Mouse (Mus musculus) heart, embryonic 13.5 days (tissue): ENCODE measurements around the gene Ccdc162. TPM values are rescaled to one million over a fixed set of nuclear protein-coding genes. Genes with fewer than 3 reads are reported as not detected.
A peak's percentile ranks its signal among the peaks of the same experiment; 100 is the strongest.

ENCODE experiments used
- ATAC-seq: fragments of 200-750 bp; cut with Nextera tagmentation; 2 replicates; pipeline ENCODE4 v1.8.0; 2017; ENCODE audit warnings: moderate TSS enrichment; ENCODE audit not compliant: insufficient number of reproducible peaks, low FRiP score, low TSS enrichment; ENCODE audit errors: extremely low read depth
- H3K27ac ChIP-seq: fragments of 300-500 bp; sonication (generic); replicated peaks from 2 replicates; pipeline ENCODE4 v1.5.1; 2015; ENCODE audit warnings: moderate library complexity, mild to moderate bottlenecking, inconsistent platforms
- H3K27me3 ChIP-seq: fragments of 300-500 bp; sonication (generic); replicated peaks from 2 replicates; pipeline ENCODE4 v1.6.1; 2015; ENCODE audit warnings: mild to moderate bottlenecking, inconsistent platforms
- H3K36me3 ChIP-seq: fragments of 300-500 bp; sonication (generic); 2 replicates; pipeline ENCODE4 v1.6.1; 2015; ENCODE audit warnings: mild to moderate bottlenecking, inconsistent platforms
- H3K4me1 ChIP-seq: fragments of 300-500 bp; sonication (generic); 2 replicates; pipeline ENCODE4 v1.6.1; 2015; ENCODE audit warnings: inconsistent platforms
- H3K4me2 ChIP-seq: fragments of 300-500 bp; sonication (generic); 2 replicates; pipeline ENCODE4 v1.6.1; 2015; ENCODE audit warnings: inconsistent platforms, mild to moderate bottlenecking, moderate library complexity
- H3K4me3 ChIP-seq: fragments of 300-500 bp; sonication (generic); 2 replicates; pipeline ENCODE4 v1.5.1; 2015; ENCODE audit warnings: moderate library complexity, mild to moderate bottlenecking, inconsistent platforms
- H3K9ac ChIP-seq: fragments of 300-500 bp; sonication (generic); 2 replicates; pipeline ENCODE4 v1.6.1; 2015; ENCODE audit warnings: inconsistent platforms, mild to moderate bottlenecking, moderate library complexity
- H3K9me3 ChIP-seq: fragments of 300-500 bp; sonication (generic); 2 replicates; pipeline ENCODE4 v1.6.1; 2016; ENCODE audit warnings: inconsistent platforms
- WGBS: fragments of 180-500 bp; shearing (Covaris S2); methylation state at CpG from one replicate; pipeline ENCODE4 v1.1.7; 2015; ENCODE audit warnings: mixed read lengths; 5-methylcytosine and 5-hydroxymethylcytosine counted together
- polyA plus RNA-seq: library from polyadenylated mRNA; unstranded; fragments of >200 nt; fragmentation: Nextera tagmentation; extraction: Ambion mirVana; gene quantifications from 2 replicates; pipeline ENCODE4 v1.2.1, GENCODE M21; 2015

Ccdc162 gene
- polyA plus RNA-seq, 1 experiment from 2014 or later = 0.27 TPM

DNA sequence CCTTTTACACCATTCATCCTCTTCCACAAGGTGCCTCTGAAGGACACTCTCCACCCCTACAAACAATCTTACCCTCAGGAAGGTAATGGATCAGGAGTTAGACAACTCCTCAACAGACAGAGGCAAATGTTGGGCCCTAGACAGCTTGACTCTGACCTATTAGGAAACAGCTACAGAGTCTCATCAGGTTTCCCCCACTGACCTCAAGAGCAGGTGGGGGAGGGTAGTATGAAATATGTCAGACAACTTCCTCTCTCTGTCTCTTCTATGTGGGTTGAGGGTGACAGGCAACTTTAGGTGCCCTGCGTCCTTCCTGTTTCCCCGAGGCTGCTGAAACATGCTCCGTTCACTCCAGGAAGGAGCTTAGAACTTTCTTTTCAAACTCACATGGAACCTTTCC is 120.9 kb downstream of the Ccdc162 start:
- H3K27me3 ChIP-seq = no peaks in the 10 kb centered on the region
- no peaks in the 10 kb centered on the region for H3K36me3 ChIP-seq
- peak overlapping the region; percentile 94 for H3K27ac ChIP-seq
- H3K9me3 ChIP-seq = no peaks in the 10 kb centered on the region
- H3K4me2 ChIP-seq = peak overlapping the region; percentile 58
- 0 out of 2 replicates have a peak overlapping the region, but pooled peaks have one; percentile 21 for H3K9ac ChIP-seq
- ATAC-seq = no peak
- WGBS = 41% methylated on average over 3 of the region's 3 CpGs
- 0 out of 2 replicates have a peak overlapping the region, but pooled peaks have one; percentile 8 for H3K4me3 ChIP-seq
- H3K4me1 ChIP-seq = peaks cover 54% of the 10 kb centered on the region

DNA sequence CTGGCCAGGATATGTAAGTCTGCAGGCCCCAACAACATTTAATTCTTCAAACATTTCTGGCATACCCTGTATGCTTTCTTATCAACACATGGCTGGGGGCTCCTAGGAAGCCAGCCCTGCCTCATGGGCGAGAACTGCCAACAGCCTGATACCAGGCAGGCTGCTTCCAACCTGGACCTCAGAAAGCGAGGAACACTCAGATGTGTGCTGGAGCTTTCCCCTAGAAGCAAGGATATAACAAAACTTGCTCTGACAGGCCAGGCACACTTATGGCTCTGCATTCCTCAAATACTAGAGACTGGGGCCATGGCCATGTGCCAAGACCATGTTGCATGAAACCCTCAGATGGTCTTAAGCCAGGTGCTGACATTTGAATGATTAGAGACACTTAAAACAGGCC is 121.5 kb downstream of the Ccdc162 start:
- no peaks in the 10 kb centered on the region for H3K36me3 ChIP-seq
- H3K4me3 ChIP-seq = no peak overlapping the region
- peak overlapping the region; percentile 58 for H3K4me2 ChIP-seq
- WGBS = 10% methylated on average over 2 of the region's 2 CpGs
- no peaks in the 10 kb centered on the region for H3K27me3 ChIP-seq
- peak overlapping the region; percentile 94 for H3K27ac ChIP-seq
- no peak overlapping the region; the same call in 1 of the 2 replicates for H3K9ac ChIP-seq
- peak; percentile 49 for ATAC-seq
- H3K9me3 ChIP-seq = no peaks in the 10 kb centered on the region
- peaks cover 54% of the 10 kb centered on the region for H3K4me1 ChIP-seq

DNA sequence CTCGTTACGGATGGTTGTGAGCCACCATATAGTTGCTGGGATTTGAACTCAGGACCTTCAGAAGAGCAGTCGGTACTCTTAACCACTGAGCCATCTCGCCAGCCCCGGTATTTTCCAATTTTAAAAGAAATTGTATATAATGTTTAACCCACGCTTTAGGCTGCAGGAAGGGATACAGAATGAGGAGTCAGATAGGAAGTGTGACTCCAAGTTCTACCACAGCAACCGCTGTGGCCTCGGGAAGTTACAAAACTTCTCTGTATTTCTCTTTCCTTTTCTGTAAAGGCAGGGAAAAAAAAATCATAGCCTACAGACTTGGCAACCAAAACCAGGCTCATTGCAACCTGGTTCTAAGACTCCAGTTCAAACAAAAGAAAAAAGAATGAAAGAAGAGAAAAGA is 122.0 kb downstream of the Ccdc162 start:
- H3K27me3 ChIP-seq = no peaks in the 10 kb centered on the region
- H3K27ac ChIP-seq = peak overlapping the region; percentile 94
- 78% methylated on average over 8 of the region's 8 CpGs for WGBS

DNA sequence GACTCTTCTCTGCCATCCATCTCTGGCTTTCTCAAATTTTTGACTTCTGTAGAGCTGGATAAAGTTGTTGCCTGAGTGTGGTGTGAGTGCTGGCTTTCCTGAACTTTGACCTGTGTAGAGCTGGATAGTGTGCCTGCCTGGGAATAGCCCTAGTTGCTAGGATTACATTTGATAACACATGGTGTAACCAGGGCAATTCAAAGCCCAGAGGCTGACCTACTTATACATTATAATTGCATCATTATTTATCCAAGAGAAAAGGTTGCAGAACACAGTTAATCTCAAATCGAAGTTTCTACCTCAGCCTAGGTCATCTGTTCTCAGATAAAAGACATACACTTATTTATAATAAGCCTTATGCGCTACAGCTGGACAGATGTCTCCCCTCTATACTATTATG is 127.8 kb downstream of the Ccdc162 start:
- H3K9me3 ChIP-seq = no peaks in the 10 kb centered on the region
- H3K9ac ChIP-seq = no peak overlapping the region
- H3K4me2 ChIP-seq = no peak overlapping the region
- H3K36me3 ChIP-seq = no peaks in the 10 kb centered on the region
- H3K4me1 ChIP-seq = 0 out of 2 replicates have a peak, but pooled peaks cover 5% of the 10 kb centered on the region
- no peaks in the 10 kb centered on the region for H3K27me3 ChIP-seq
- H3K4me3 ChIP-seq = no peak overlapping the region
- no peak for ATAC-seq
- no peak overlapping the region for H3K27ac ChIP-seq
- 86% methylated on average over 2 of the region's 2 CpGs for WGBS

More for the DNA sequence above, 122.0 kb downstream of the Ccdc162 start:
- Histone ChIP-seq H3K4me1 (peaks cover 54% of the 10 kb centered on the region), H3K9ac (peak overlapping the region; percentile 17; the same call in 1 of the 2 replicates), H3K9me3 (no peaks in the 10 kb centered on the region), H3K4me3 (no peak overlapping the region), H3K36me3 (no peaks in the 10 kb centered on the region), H3K4me2 (0 out of 2 replicates have a peak overlapping the region, but pooled peaks have one; percentile 58)
- no peak for ATAC-seq

DNA sequence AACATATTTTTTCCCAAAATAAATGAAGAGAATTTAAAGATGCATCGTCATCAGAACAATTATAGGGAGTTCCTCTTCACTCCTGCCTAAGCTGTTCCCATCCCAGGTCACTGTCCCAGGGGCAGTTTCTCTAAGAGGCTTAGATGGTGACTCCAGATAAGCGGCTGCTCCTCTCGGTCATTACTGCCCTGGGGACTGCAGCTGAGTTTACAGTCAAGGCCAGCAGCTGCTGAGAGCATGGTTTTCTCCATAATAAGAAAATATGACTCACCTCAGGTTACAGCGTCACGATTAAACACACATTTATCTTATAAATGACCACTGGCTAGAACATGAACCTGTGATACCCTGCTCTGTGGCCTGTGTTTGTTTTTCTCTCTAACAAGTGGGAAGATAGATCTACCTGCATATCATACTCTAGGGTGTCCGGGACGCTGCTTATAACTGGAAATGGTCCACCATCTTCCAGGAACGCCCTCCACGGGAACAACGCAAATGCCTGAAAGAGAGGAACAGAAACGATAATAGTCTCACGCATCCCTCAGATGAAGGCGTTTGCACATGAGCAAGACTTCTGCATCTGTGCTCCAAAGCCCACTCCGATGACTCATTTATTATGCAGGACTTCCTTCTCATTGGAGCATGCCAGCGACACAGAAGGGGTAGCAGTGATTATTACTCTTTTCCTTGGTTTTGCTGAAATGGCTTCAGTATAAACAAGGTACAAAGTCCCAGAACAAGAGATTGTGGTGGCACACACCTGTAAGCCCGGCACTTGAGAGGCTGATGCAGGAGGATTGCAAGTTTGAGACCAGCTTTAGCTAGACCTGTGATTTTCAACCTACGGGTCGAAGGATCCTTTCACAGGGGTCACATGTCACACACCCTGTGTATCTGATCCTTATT is 129.2 kb downstream of the Ccdc162 start:
- WGBS = 82% methylated on average over 18 of the region's 18 CpGs
- ATAC-seq = no peak
- H3K4me1 ChIP-seq = peaks cover 13% of the 10 kb centered on the region
- H3K36me3 ChIP-seq = no peaks in the 10 kb centered on the region
- H3K9me3 ChIP-seq = no peaks in the 10 kb centered on the region
- no peak overlapping the region for H3K4me3 ChIP-seq
- no peak overlapping the region for H3K4me2 ChIP-seq
- no peak overlapping the region for H3K9ac ChIP-seq
- no peak overlapping the region for H3K27ac ChIP-seq
- H3K27me3 ChIP-seq = no peaks in the 10 kb centered on the region

- Histone ChIP-seq H3K36me3 (no peaks in the 10 kb centered on the region), H3K27ac (peak overlapping the region; percentile 39; the same call in 1 of the 2 replicates), H3K4me2 (no peak overlapping the region), H3K9me3 (no peaks in the 10 kb centered on the region), H3K27me3 (no peaks in the 10 kb centered on the region), H3K9ac (no peak overlapping the region), H3K4me3 (no peak overlapping the region), H3K4me1 (peaks cover 26% of the 10 kb centered on the region)
- no peak for ATAC-seq
- 56% methylated on average over 6 of the region's 6 CpGs for WGBS
These were observed 133.1 kb downstream of the Ccdc162 start for GRCm38 (mm10) chr10:41583383-41583782.

GRCm38 (mm10) chr10:41582901-41583361 is 133.5 kb downstream of the Ccdc162 start:
- H3K27ac ChIP-seq = peak overlapping the region; percentile 39; the same call in 1 of the 2 replicates

GRCm38 (mm10) chr10:41580441-41580840 is 136.0 kb downstream of the Ccdc162 start:
- 48% methylated on average over 4 of the region's 4 CpGs for WGBS
- Histone ChIP-seq H3K9ac (no peak overlapping the region), H3K27me3 (no peaks in the 10 kb centered on the region), H3K4me1 (peaks cover 30% of the 10 kb centered on the region), H3K27ac (peak overlapping the region; percentile 76), H3K4me3 (no peak overlapping the region), H3K4me2 (no peak overlapping the region), H3K9me3 (no peaks in the 10 kb centered on the region), H3K36me3 (no peaks in the 10 kb centered on the region)
- no peak for ATAC-seq

More at GRCm38 (mm10) chr10:41582901-41583361, 133.5 kb downstream of the Ccdc162 start:
- peaks cover 26% of the 10 kb centered on the region for H3K4me1 ChIP-seq
- ATAC-seq = no peak; the same call in 1 of the 2 replicates
- H3K4me3 ChIP-seq = no peak overlapping the region
- WGBS = 10% methylated on average over 4 of the region's 5 CpGs
- H3K36me3 ChIP-seq = no peaks in the 10 kb centered on the region
- 0 out of 2 replicates have a peak overlapping the region, but pooled peaks have one; percentile 44 for H3K9ac ChIP-seq
- no peak overlapping the region for H3K4me2 ChIP-seq
- no peaks in the 10 kb centered on the region for H3K27me3 ChIP-seq
- H3K9me3 ChIP-seq = no peaks in the 10 kb centered on the region

GRCm38 (mm10) chr10:41578541-41578940 is 137.9 kb downstream of the Ccdc162 start:
- Histone ChIP-seq H3K36me3 (no peaks in the 10 kb centered on the region), H3K4me2 (no peak overlapping the region), H3K27ac (no peak overlapping the region), H3K9ac (no peak overlapping the region), H3K27me3 (no peaks in the 10 kb centered on the region), H3K4me1 (peaks cover 35% of the 10 kb centered on the region), H3K4me3 (no peak overlapping the region), H3K9me3 (no peaks in the 10 kb centered on the region)
- ATAC-seq = no peak
- 60% methylated on average over 1 of the region's 1 CpGs for WGBS

- no peaks in the 10 kb centered on the region for H3K27me3 ChIP-seq
- no peak overlapping the region for H3K4me3 ChIP-seq
- H3K4me1 ChIP-seq = peaks cover 47% of the 10 kb centered on the region
- H3K36me3 ChIP-seq = no peaks in the 10 kb centered on the region
- no peak overlapping the region for H3K9ac ChIP-seq
- no peak overlapping the region for H3K4me2 ChIP-seq
- no peaks in the 10 kb centered on the region for H3K9me3 ChIP-seq
- ATAC-seq = no peak
- 87% methylated on average over 7 of the region's 7 CpGs for WGBS
- no peak overlapping the region for H3K27ac ChIP-seq
These were observed 140.1 kb downstream of the Ccdc162 start for GRCm38 (mm10) chr10:41576328-41576833.

DNA sequence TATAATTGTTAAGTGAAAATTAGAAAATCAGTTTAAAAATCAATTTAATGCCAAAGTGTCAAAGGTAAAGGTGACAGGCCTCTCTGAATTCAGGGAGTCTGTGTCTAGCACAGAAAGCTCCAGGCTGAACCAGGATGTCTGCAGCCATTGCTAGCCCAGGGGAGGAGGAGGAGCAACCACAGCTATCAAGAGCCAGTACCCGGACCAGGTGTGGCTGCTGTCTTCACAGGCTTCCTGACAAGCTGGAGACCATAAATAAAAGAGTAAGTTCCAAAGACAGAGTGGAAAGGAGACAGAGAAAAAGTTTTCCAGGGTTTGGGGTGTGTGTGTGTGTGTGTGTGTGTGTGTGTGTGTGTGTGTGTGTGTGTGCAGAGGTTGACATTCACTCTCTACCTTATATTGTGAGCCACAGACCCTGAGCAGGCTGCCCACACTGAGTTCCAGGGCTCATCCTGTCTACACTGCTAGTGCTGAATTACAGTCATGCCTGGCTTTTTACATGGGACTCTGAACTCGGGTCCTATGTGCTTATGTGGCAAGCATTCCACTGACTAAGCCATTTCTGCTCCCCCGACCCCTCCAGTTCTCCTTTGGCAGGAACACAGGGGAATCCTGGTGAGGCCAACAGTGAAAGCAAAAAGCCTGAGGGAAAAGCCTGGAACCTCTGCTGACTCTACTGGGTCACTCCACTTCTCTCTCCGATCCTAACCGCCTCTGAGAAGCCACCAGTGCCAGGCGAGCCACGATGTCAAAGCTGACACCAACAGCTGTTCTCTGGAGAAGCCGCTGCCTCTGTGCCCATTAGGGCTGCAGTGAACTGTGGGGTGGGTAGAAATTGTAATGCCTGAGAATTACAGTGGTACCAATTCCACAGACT is 140.7 kb downstream of the Ccdc162 start:
- Histone ChIP-seq H3K4me2 (no peak overlapping the region), H3K27me3 (no peaks in the 10 kb centered on the region), H3K36me3 (no peaks in the 10 kb centered on the region), H3K4me1 (peaks cover 43% of the 10 kb centered on the region), H3K9ac (no peak overlapping the region), H3K9me3 (no peaks in the 10 kb centered on the region), H3K4me3 (no peak overlapping the region), H3K27ac (no peak overlapping the region)
- 54% methylated on average over 8 of the region's 8 CpGs for WGBS
- ATAC-seq = no peak
